Mouse (Mus musculus) heart, adult 2 months (tissue): Measurements from ENCODE around the gene Nr2c2. TPM values are rescaled to one million over a fixed set of nuclear protein-coding genes. Genes with fewer than 3 reads are reported as not detected.

Experiments
- DNase-seq, 2 experiments: peaks; one replicate each; pipeline ENCODE4 v3.0.0; 2021
- H3K27ac ChIP-seq: fragments of 200-600 bp; 2 replicates; pipeline ENCODE4 v1.8.1; 2022
- H3K27me3 ChIP-seq: fragments of 200-500 bp; 2 replicates; pipeline ENCODE4 v1.6.1; 2012; ENCODE audit warnings: mild to moderate bottlenecking, low read length, inconsistent platforms, mixed read lengths; ENCODE audit not compliant: control insufficient read depth, insufficient read depth
- H3K36me3 ChIP-seq: fragments of 200-500 bp; 2 replicates; pipeline ENCODE4 v1.6.1; 2012; ENCODE audit warnings: low read length, inconsistent platforms; ENCODE audit not compliant: control insufficient read depth, insufficient read depth
- H3K4me1 ChIP-seq: fragments of 200-500 bp; 2 replicates; pipeline ENCODE4 v1.6.1; 2011; ENCODE audit warnings: low read length; ENCODE audit not compliant: control insufficient read depth, insufficient read depth
- H3K4me3 ChIP-seq: fragments of 200-600 bp; 2 replicates; pipeline ENCODE4 v1.8.1; 2022
- H3K79me2 ChIP-seq: fragments of 200-500 bp; replicated peaks from 2 replicates; pipeline ENCODE4 v1.6.1; 2012; ENCODE audit warnings: mild to moderate bottlenecking, inconsistent platforms, low read length, moderate library complexity, mixed read lengths; ENCODE audit not compliant: control insufficient read depth, insufficient read depth
- H3K9ac ChIP-seq: fragments of 200-500 bp; 2 replicates; pipeline ENCODE4 v1.6.1; 2012; ENCODE audit warnings: low read depth, mild to moderate bottlenecking, control low read depth, inconsistent platforms, low read length, mixed read lengths
- CTCF ChIP-seq: fragments of 200-600 bp; IDR thresholded peaks from 2 replicates; pipeline ENCODE4 v1.8.1; 2022; ENCODE audit warnings: antibody characterized with exemption, mild to moderate bottlenecking, moderate library complexity
- EP300 ChIP-seq: fragments of 200-500 bp; IDR thresholded peaks from 2 replicates; pipeline ENCODE4 v1.6.1; 2011; ENCODE audit warnings: low read depth, low read length, control low read depth; ENCODE audit not compliant: insufficient read depth
- POLR2A ChIP-seq: fragments of 200-500 bp; IDR thresholded peaks from 2 replicates; pipeline ENCODE4 v1.6.1; 2011; ENCODE audit warnings: mild to moderate bottlenecking, low read depth, low read length, control low read depth; ENCODE audit not compliant: insufficient read depth
- WGBS: fragments of 180-500 bp; shearing (Covaris S2); methylation state at CpG from one replicate; pipeline ENCODE4 v1.1.7; 2018; 5-methylcytosine and 5-hydroxymethylcytosine counted together
- intact Hi-C: fragments of 180-260 bp; cut with DNase I; formaldehyde crosslinking; loops from one replicate; pipeline ENCODE4 v1.15.1; 2025
- polyA plus RNA-seq: library from polyadenylated mRNA; depleted of rRNA; stranded (reverse); fragments of >200 nt; gene quantifications from 2 replicates; pipeline ENCODE4 v1.2.3, GENCODE M21; 2012
- total RNA-seq, 2 experiments: library from RNA; stranded (reverse); gene quantifications; 2 replicates each; pipeline ENCODE4 v1.2.3; 2021

The Nr2c2 gene
- total and polyA plus RNA-seq, 3 experiments, result 8.5 to 26.8 (median 21.6) TPM

GRCm38 (mm10) chr6:92162724-92163123 lies 71.5 kb downstream of the Nr2c2 start:
- Histone ChIP-seq H3K4me1 (no peaks in the 10 kb centered on the region), H3K4me3 (no peak overlapping the region), H3K27me3 (no peaks in the 10 kb centered on the region), H3K27ac (no peak overlapping the region), H3K79me2 (no peaks in the 10 kb centered on the region), H3K36me3 (peaks cover 16% of the 10 kb centered on the region), H3K9ac (no peak overlapping the region)
- no peak for DNase-seq
- 84% methylated on average over 1 of the region's 1 CpGs for WGBS
- intact Hi-C loops, result no loop called here
- TF ChIP-seq EP300 (no peak), POLR2A (no peak), CTCF (no peak)

- no peak overlapping the region for H3K27ac ChIP-seq
- H3K27me3 ChIP-seq, result no peaks in the 10 kb centered on the region
- intact Hi-C loops, result no loop called here
- H3K4me3 ChIP-seq, result no peak overlapping the region
- 92% methylated on average over 1 of the region's 1 CpGs for WGBS
- no peaks in the 10 kb centered on the region; the same call in 1 of the 2 replicates for H3K79me2 ChIP-seq
- H3K4me1 ChIP-seq, result no peaks in the 10 kb centered on the region
- no peak overlapping the region for H3K9ac ChIP-seq
- TF ChIP-seq EP300 (no peak), POLR2A (no peak), CTCF (no peak)
- H3K36me3 ChIP-seq, result no peaks in the 10 kb centered on the region
- no peak for DNase-seq
Observed at GRCm38 (mm10) chr6:92176450-92176849, 85.3 kb downstream of the Nr2c2 start.

GRCm38 (mm10) chr6:92183621-92184131 lies 92.5 kb downstream of the Nr2c2 start, which contains the start of gene Mrps25:
Gene Mrps25 (minus strand): TSS chr6:92184033.
- Histone ChIP-seq H3K79me2 (no peaks in the 10 kb centered on the region; the same call in 1 of the 2 replicates), H3K4me1 (peaks cover 1% of the 10 kb centered on the region; the same call in 1 of the 2 replicates), H3K36me3 (no peaks in the 10 kb centered on the region), H3K4me3 (peak within 1 kb of the TSS; percentile 74), H3K27me3 (no peaks in the 10 kb centered on the region), H3K27ac (peak within 1 kb of the TSS; percentile 66), H3K9ac (peak within 1 kb of the TSS; percentile 87)
- TF ChIP-seq EP300 (no peak), POLR2A (peak; percentile 94)
- peak; percentile 82 to 87 for DNase-seq
- under 1% methylated on average over 42 of the region's 42 CpGs for WGBS
- intact Hi-C loops, result loop anchor here (5.0 to 10.0 kb wide), 2 partner anchors 91 to 279 kb away; partner anchors contain the start of genes 4930590J08Rik and Nr2c2

- H3K36me3 ChIP-seq, result no peaks in the 10 kb centered on the region
Observed at GRCm38 (mm10) chr6:92184178-92184577, 93.0 kb downstream of the Nr2c2 start.

GRCm38 (mm10) chr6:92199414-92199813 lies 108.2 kb downstream of the Nr2c2 start:
- no peaks in the 10 kb centered on the region for H3K79me2 ChIP-seq
- H3K4me3 ChIP-seq, result no peak overlapping the region
- H3K36me3 ChIP-seq, result peaks cover 4% of the 10 kb centered on the region
- no peak for DNase-seq
- intact Hi-C loops, result no loop called here
- no peak overlapping the region for H3K9ac ChIP-seq
- no peaks in the 10 kb centered on the region for H3K27me3 ChIP-seq
- peaks cover 1% of the 10 kb centered on the region; the same call in 1 of the 2 replicates for H3K4me1 ChIP-seq
- no peak overlapping the region for H3K27ac ChIP-seq
- 61% methylated on average over 8 of the region's 8 CpGs for WGBS
- no peak for TF ChIP-seq EP300
- no peak for TF ChIP-seq CTCF
- no peak for TF ChIP-seq POLR2A

More at GRCm38 (mm10) chr6:92184178-92184577, 93.0 kb downstream of the Nr2c2 start:
- Histone ChIP-seq H3K27ac (peak overlapping the region; percentile 66), H3K4me3 (peak overlapping the region; percentile 74), H3K79me2 (no peaks in the 10 kb centered on the region; the same call in 1 of the 2 replicates), H3K9ac (peak overlapping the region; percentile 54), H3K27me3 (no peaks in the 10 kb centered on the region), H3K4me1 (peaks cover 1% of the 10 kb centered on the region; the same call in 1 of the 2 replicates)
- no peak for DNase-seq
- 10% methylated on average over 10 of the region's 10 CpGs for WGBS
- TF ChIP-seq POLR2A, result no peak
- TF ChIP-seq CTCF, result peak; percentile 19; the same call in 1 of the 2 replicates
- intact Hi-C loops, result loop anchor here (5.0 to 10.0 kb wide), 2 partner anchors 92 to 279 kb away; partner anchors contain the start of genes 4930590J08Rik and Nr2c2

- peaks cover 1% of the 10 kb centered on the region; the same call in 1 of the 2 replicates for H3K79me2 ChIP-seq
- TF ChIP-seq EP300 (no peak), POLR2A (no peak), CTCF (no peak)
- intact Hi-C loops, result loop anchor here (5.0 kb wide), 1 partner anchor 337 kb away; the partner anchor contains the start of gene Ccdc174
- peak overlapping the region; percentile 79 for H3K27ac ChIP-seq
- H3K9ac ChIP-seq, result peak overlapping the region; percentile 88
- peak; percentile 7 to 27 for DNase-seq
- H3K36me3 ChIP-seq, result no peaks in the 10 kb centered on the region
- H3K4me1 ChIP-seq, result peaks cover 2% of the 10 kb centered on the region; the same call in 1 of the 2 replicates
- WGBS, result under 1% methylated on average over 48 of the region's 48 CpGs
- H3K27me3 ChIP-seq, result no peaks in the 10 kb centered on the region
- H3K4me3 ChIP-seq, result peak overlapping the region; percentile 94
Observed at GRCm38 (mm10) chr6:92214055-92214772, 123.0 kb downstream of the Nr2c2 start.
